Mouse (Mus musculus): ENCODE results near the gene Dnajc3. TPM values are rescaled to one million over a fixed set of nuclear protein-coding genes. Genes with fewer than 3 reads are reported as not detected.

Gene Dnajc3
- polyA plus RNA-seq, 1 experiment from 2014 or later, result 48.4 TPM

- H3K4me3 ChIP-seq (replicated peaks), result no peak overlapping the region
- 0 out of 2 replicates have a peak, but pooled peaks cover 2% of the 10 kb centered on the region for H3K36me3 ChIP-seq
- WGBS, result 71% methylated on average over 5 of the region's 5 CpGs
- no peaks in the 10 kb centered on the region for H3K4me1 ChIP-seq (replicated peaks)
- no peak overlapping the region for H3K27ac ChIP-seq
- no peak for ATAC-seq
- no peak overlapping the region for H3K9ac ChIP-seq
- no peaks in the 10 kb centered on the region for H3K27me3 ChIP-seq (replicated peaks)
- H3K4me2 ChIP-seq (replicated peaks), result no peak overlapping the region
- no peaks in the 10 kb centered on the region for H3K9me3 ChIP-seq
Measured at GRCm38 (mm10) chr14:119025889-119026288, 88.1 kb downstream of the Dnajc3 start.

GRCm38 (mm10) chr14:119027130-119027529 lies 89.4 kb downstream of the Dnajc3 start:
- Histone ChIP-seq H3K36me3 (0 out of 2 replicates have a peak, but pooled peaks cover 2% of the 10 kb centered on the region), H3K9me3 (no peaks in the 10 kb centered on the region), H3K27ac (no peak overlapping the region), H3K4me3 (replicated peaks) (no peak overlapping the region), H3K4me1 (replicated peaks) (no peaks in the 10 kb centered on the region), H3K9ac (no peak overlapping the region), H3K4me2 (replicated peaks) (no peak overlapping the region), H3K27me3 (replicated peaks) (no peaks in the 10 kb centered on the region)
- peak; percentile 73 for ATAC-seq
- WGBS, result 43% methylated on average over 4 of the region's 4 CpGs

- Histone ChIP-seq H3K4me2 (replicated peaks) (no peak overlapping the region), H3K36me3 (0 out of 2 replicates have a peak, but pooled peaks cover 2% of the 10 kb centered on the region), H3K4me1 (replicated peaks) (no peaks in the 10 kb centered on the region), H3K27me3 (replicated peaks) (no peaks in the 10 kb centered on the region), H3K4me3 (replicated peaks) (no peak overlapping the region), H3K9me3 (no peaks in the 10 kb centered on the region), H3K9ac (no peak overlapping the region), H3K27ac (no peak overlapping the region)
- no peak for ATAC-seq
- 57% methylated on average over 2 of the region's 2 CpGs for WGBS
Measured at GRCm38 (mm10) chr14:119027675-119028253, 90.0 kb downstream of the Dnajc3 start.

Other genes starting within 250 kb of the Dnajc3 start
- gene Abcc4, start 231.8 kb upstream of the Dnajc3 start, polyA plus RNA-seq (2015; fragmentation: Nextera tagmentation; extraction: Ambion mirVana), result 2.2 and 2.3 TPM in 2 replicates
- 19.7 and 39.7 TPM in 2 replicates for gene Cldn10, start 150.1 kb upstream of the Dnajc3 start, polyA plus RNA-seq (2015; fragmentation: Nextera tagmentation; extraction: Ambion mirVana)
- gene Dzip1, start 12.5 kb upstream of the Dnajc3 start, polyA plus RNA-seq (2015; fragmentation: Nextera tagmentation; extraction: Ambion mirVana), result 10.2 and 10.9 TPM in 2 replicates
- 7.9 TPM in 2 replicates for gene Uggt2, start 161.5 kb downstream of the Dnajc3 start, polyA plus RNA-seq (2015; fragmentation: Nextera tagmentation; extraction: Ambion mirVana)
- gene Hs6st3, start 200.4 kb downstream of the Dnajc3 start, polyA plus RNA-seq (2015; fragmentation: Nextera tagmentation; extraction: Ambion mirVana), result 0.14 TPM in 1 of 2 replicates, not detected in the other

Measured in intestine, embryonic 15.5 days (tissue).